Mouse (Mus musculus): ENCODE measurements at regions not wholly inside any gene's neighbourhood (a gene's known extent, or its start where the extent isn't known, plus 50 kb on each side); places are given as distances from the start of the nearest gene placed in this dataset.
"Not testable (repeated sequence)": the region's sequence is repeated elsewhere in the genome, so short reads cannot be mapped to it uniquely, and the experiment has no call there.

- not testable (repeated sequence) for DNase-seq (ENCODE audit: low spot score)
Observed at GRCm38 (mm10) chr12:23026976-23027375, 753.1 kb downstream of the Gm10330 start.

GRCm38 (mm10) chr12:23023556-23023955 lies 756.5 kb downstream of the Gm10330 start:
- not testable (repeated sequence) for DNase-seq (ENCODE audit: low spot score)

GRCm38 (mm10) chr12:23010199-23010598 lies 769.9 kb downstream of the Gm10330 start:
- peak; percentile 3 for DNase-seq (ENCODE audit: low spot score)

GRCm38 (mm10) chr12:23009662-23010061 lies 770.4 kb downstream of the Gm10330 start:
- DNase-seq (ENCODE audit: low spot score), result not testable (repeated sequence)
